Mouse (Mus musculus): ENCODE data around the gene Shisa8. TPM values are rescaled to one million over a fixed set of nuclear protein-coding genes. Genes with fewer than 3 reads are reported as not detected.

The Shisa8 gene
- polyA plus RNA-seq, 1 experiment from 2014 or later = 0.55 TPM

GRCm38 (mm10) chr15:82208307-82208706 lies 4.3 kb downstream of the Shisa8 start:
- H3K4me3 ChIP-seq (ENCODE audit: low read length) = no peak overlapping the region
- no peak overlapping the region for H3K9ac ChIP-seq (ENCODE audit: low read length)
- peaks cover 15% of the 10 kb centered on the region for H3K4me1 ChIP-seq (replicated peaks; ENCODE audit: control insufficient read depth, insufficient read depth, low read length)
- H3K9me3 ChIP-seq (ENCODE audit: control insufficient read depth, low read length) = no peaks in the 10 kb centered on the region
- WGBS = 76% methylated on average over 8 of the region's 8 CpGs
- H3K36me3 ChIP-seq (ENCODE audit: control insufficient read depth, insufficient read depth, low read length) = peaks cover 6% of the 10 kb centered on the region; the same call in 1 of the 2 replicates
- ATAC-seq (ENCODE audit: low read depth) = no peak
- H3K4me2 ChIP-seq (ENCODE audit: low read depth, low read length) = no peak overlapping the region
- H3K27me3 ChIP-seq (ENCODE audit: control insufficient read depth, insufficient read depth, low read depth, low read length) = peaks cover 72% of the 10 kb centered on the region
- no peak overlapping the region for H3K27ac ChIP-seq (ENCODE audit: low read length)

- 19% methylated on average over 30 of the region's 30 CpGs for WGBS
- Histone ChIP-seq H3K9ac (ENCODE audit: low read length) (no peak overlapping the region), H3K4me1 (replicated peaks; ENCODE audit: control insufficient read depth, insufficient read depth, low read length) (peaks cover 15% of the 10 kb centered on the region), H3K36me3 (ENCODE audit: control insufficient read depth, insufficient read depth, low read length) (peaks cover 10% of the 10 kb centered on the region), H3K4me3 (ENCODE audit: low read length) (no peak overlapping the region), H3K9me3 (ENCODE audit: control insufficient read depth, low read length) (no peaks in the 10 kb centered on the region), H3K4me2 (ENCODE audit: low read depth, low read length) (no peak overlapping the region), H3K27ac (ENCODE audit: low read length) (no peak overlapping the region), H3K27me3 (ENCODE audit: control insufficient read depth, insufficient read depth, low read depth, low read length) (peaks cover 66% of the 10 kb centered on the region)
- ATAC-seq (ENCODE audit: low read depth) = no peak
Measured at GRCm38 (mm10) chr15:82207504-82208219, 5.0 kb downstream of the Shisa8 start.

GRCm38 (mm10) chr15:82207105-82207459 lies 5.5 kb downstream of the Shisa8 start:
- WGBS = 15% methylated on average over 31 of the region's 34 CpGs
- Histone ChIP-seq H3K4me3 (ENCODE audit: low read length) (no peak overlapping the region), H3K36me3 (ENCODE audit: control insufficient read depth, insufficient read depth, low read length) (peaks cover 13% of the 10 kb centered on the region), H3K9me3 (ENCODE audit: control insufficient read depth, low read length) (no peaks in the 10 kb centered on the region), H3K27me3 (ENCODE audit: control insufficient read depth, insufficient read depth, low read depth, low read length) (peaks cover 60% of the 10 kb centered on the region), H3K9ac (ENCODE audit: low read length) (no peak overlapping the region), H3K4me1 (replicated peaks; ENCODE audit: control insufficient read depth, insufficient read depth, low read length) (peaks cover 11% of the 10 kb centered on the region), H3K4me2 (ENCODE audit: low read depth, low read length) (no peak overlapping the region), H3K27ac (ENCODE audit: low read length) (no peak overlapping the region)
- ATAC-seq (ENCODE audit: low read depth) = no peak

- peaks cover 6% of the 10 kb centered on the region for H3K4me1 ChIP-seq (replicated peaks; ENCODE audit: control insufficient read depth, insufficient read depth, low read length)
- WGBS = 46% methylated on average over 9 of the region's 9 CpGs
- H3K4me3 ChIP-seq (ENCODE audit: low read length) = no peak overlapping the region
- H3K4me2 ChIP-seq (ENCODE audit: low read depth, low read length) = no peak overlapping the region
- H3K36me3 ChIP-seq (ENCODE audit: control insufficient read depth, insufficient read depth, low read length) = peaks cover 13% of the 10 kb centered on the region
- H3K27me3 ChIP-seq (ENCODE audit: control insufficient read depth, insufficient read depth, low read depth, low read length) = peaks cover 54% of the 10 kb centered on the region
- no peak overlapping the region for H3K9ac ChIP-seq (ENCODE audit: low read length)
- H3K27ac ChIP-seq (ENCODE audit: low read length) = no peak overlapping the region
- no peaks in the 10 kb centered on the region for H3K9me3 ChIP-seq (ENCODE audit: control insufficient read depth, low read length)
- ATAC-seq (ENCODE audit: low read depth) = peak; percentile 83
Measured at GRCm38 (mm10) chr15:82206365-82207104, 6.1 kb downstream of the Shisa8 start.

GRCm38 (mm10) chr15:82204680-82205371 lies 7.8 kb downstream of the Shisa8 start:
- peaks cover 4% of the 10 kb centered on the region for H3K4me1 ChIP-seq (replicated peaks; ENCODE audit: control insufficient read depth, insufficient read depth, low read length)
- H3K27me3 ChIP-seq (ENCODE audit: control insufficient read depth, insufficient read depth, low read depth, low read length) = peaks cover 37% of the 10 kb centered on the region
- 64% methylated on average over 10 of the region's 10 CpGs for WGBS
- H3K36me3 ChIP-seq (ENCODE audit: control insufficient read depth, insufficient read depth, low read length) = peaks cover 19% of the 10 kb centered on the region
- no peak overlapping the region for H3K4me2 ChIP-seq (ENCODE audit: low read depth, low read length)
- no peak for ATAC-seq (ENCODE audit: low read depth)
- no peak overlapping the region for H3K9ac ChIP-seq (ENCODE audit: low read length)
- H3K27ac ChIP-seq (ENCODE audit: low read length) = no peak overlapping the region
- no peak overlapping the region for H3K4me3 ChIP-seq (ENCODE audit: low read length)
- H3K9me3 ChIP-seq (ENCODE audit: control insufficient read depth, low read length) = no peaks in the 10 kb centered on the region

GRCm38 (mm10) chr15:82203611-82204351 lies 8.8 kb downstream of the Shisa8 start:
- Histone ChIP-seq H3K4me1 (replicated peaks; ENCODE audit: control insufficient read depth, insufficient read depth, low read length) (peaks cover 4% of the 10 kb centered on the region), H3K27ac (ENCODE audit: low read length) (no peak overlapping the region), H3K9me3 (ENCODE audit: control insufficient read depth, low read length) (no peaks in the 10 kb centered on the region), H3K36me3 (ENCODE audit: control insufficient read depth, insufficient read depth, low read length) (peaks cover 24% of the 10 kb centered on the region), H3K4me3 (ENCODE audit: low read length) (no peak overlapping the region), H3K27me3 (ENCODE audit: control insufficient read depth, insufficient read depth, low read depth, low read length) (peaks cover 29% of the 10 kb centered on the region), H3K4me2 (ENCODE audit: low read depth, low read length) (no peak overlapping the region), H3K9ac (ENCODE audit: low read length) (no peak overlapping the region)
- 87% methylated on average over 20 of the region's 20 CpGs for WGBS
- ATAC-seq (ENCODE audit: low read depth) = no peak

GRCm38 (mm10) chr15:82203090-82203489 lies 9.5 kb downstream of the Shisa8 start:
- Histone ChIP-seq H3K9ac (ENCODE audit: low read length) (no peak overlapping the region), H3K36me3 (ENCODE audit: control insufficient read depth, insufficient read depth, low read length) (peaks cover 27% of the 10 kb centered on the region)

GRCm38 (mm10) chr15:82202086-82202485 lies 10.5 kb downstream of the Shisa8 start:
- H3K4me2 ChIP-seq (ENCODE audit: low read depth, low read length) = no peak overlapping the region
- H3K36me3 ChIP-seq (ENCODE audit: control insufficient read depth, insufficient read depth, low read length) = peaks cover 35% of the 10 kb centered on the region
- H3K9ac ChIP-seq (ENCODE audit: low read length) = no peak overlapping the region
- H3K27ac ChIP-seq (ENCODE audit: low read length) = no peak overlapping the region
- peaks cover under 1% of the 10 kb centered on the region for H3K4me1 ChIP-seq (replicated peaks; ENCODE audit: control insufficient read depth, insufficient read depth, low read length)
- H3K9me3 ChIP-seq (ENCODE audit: control insufficient read depth, low read length) = no peaks in the 10 kb centered on the region
- 93% methylated on average over 6 of the region's 6 CpGs for WGBS
- no peak for ATAC-seq (ENCODE audit: low read depth)
- no peak overlapping the region for H3K4me3 ChIP-seq (ENCODE audit: low read length)
- peaks cover 14% of the 10 kb centered on the region for H3K27me3 ChIP-seq (ENCODE audit: control insufficient read depth, insufficient read depth, low read depth, low read length)

More at GRCm38 (mm10) chr15:82203090-82203489, 9.5 kb downstream of the Shisa8 start:
- no peak overlapping the region for H3K27ac ChIP-seq (ENCODE audit: low read length)
- H3K4me2 ChIP-seq (ENCODE audit: low read depth, low read length) = no peak overlapping the region
- ATAC-seq (ENCODE audit: low read depth) = no peak
- peaks cover 24% of the 10 kb centered on the region for H3K27me3 ChIP-seq (ENCODE audit: control insufficient read depth, insufficient read depth, low read depth, low read length)
- H3K4me3 ChIP-seq (ENCODE audit: low read length) = no peak overlapping the region
- H3K9me3 ChIP-seq (ENCODE audit: control insufficient read depth, low read length) = no peaks in the 10 kb centered on the region
- WGBS = 89% methylated on average over 10 of the region's 10 CpGs
- H3K4me1 ChIP-seq (replicated peaks; ENCODE audit: control insufficient read depth, insufficient read depth, low read length) = peaks cover 4% of the 10 kb centered on the region
